Mouse (Mus musculus): Measurements from ENCODE around the gene AC134908.4.

GRCm38 (mm10) chr17:25755627-25756377, 39.7 kb downstream of the AC134908.4 start:
- TF ChIP-seq POLR2A (IDR thresholded peaks at IDR 0.05; ENCODE audit: borderline replicate concordance, extremely low read depth, insufficient read depth, insufficient read length, poor library complexity, severe bottlenecking) (no peak), CTCF (IDR thresholded peaks at IDR 0.05; ENCODE audit: borderline replicate concordance, extremely low read depth, insufficient read depth, insufficient read length) (no peak)

Data from brain, embryonic 14.5 days (tissue).